Mouse (Mus musculus): Measurements from ENCODE around the gene Stx17.

The Stx17 gene

DNA sequence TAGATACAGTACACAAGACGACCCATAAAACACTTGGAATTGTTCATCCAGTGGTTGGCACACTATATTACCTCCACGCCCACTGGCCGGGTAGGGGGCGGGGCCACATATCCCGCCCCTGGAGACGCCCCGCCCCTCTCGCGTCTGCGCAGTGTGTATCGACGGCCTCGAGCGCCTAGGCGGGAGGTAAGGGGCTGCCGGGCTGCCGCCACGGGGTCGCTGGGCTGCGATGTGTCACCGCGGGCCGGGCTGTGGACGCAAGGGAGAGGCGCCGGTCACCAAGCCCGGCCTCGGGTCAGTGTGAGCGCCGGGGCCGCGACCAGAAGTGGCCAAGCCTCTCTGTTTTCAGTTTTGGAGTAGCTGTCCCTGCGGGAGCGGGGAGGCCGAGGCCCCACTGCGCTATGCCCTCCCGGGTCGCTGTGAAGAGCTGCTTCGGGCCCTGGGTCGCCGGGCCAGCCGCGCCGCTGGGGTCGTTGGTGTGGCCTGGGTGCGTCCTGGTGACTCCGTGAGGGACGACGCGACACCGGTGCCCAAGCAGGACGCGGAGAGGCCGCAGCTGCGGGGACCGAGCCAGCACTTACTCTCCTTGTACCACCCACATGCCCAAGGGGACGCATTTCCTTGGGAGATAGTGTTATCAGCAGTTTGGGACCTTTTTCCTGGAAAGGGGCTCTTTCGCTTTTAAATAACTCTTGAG lies at the start of gene Stx17:
TSS of gene Stx17 (plus strand) at position 143 of the 697 bp plus-strand sequence.
- DNase-seq (ENCODE audit: low read depth): peak; percentile 88

DNA sequence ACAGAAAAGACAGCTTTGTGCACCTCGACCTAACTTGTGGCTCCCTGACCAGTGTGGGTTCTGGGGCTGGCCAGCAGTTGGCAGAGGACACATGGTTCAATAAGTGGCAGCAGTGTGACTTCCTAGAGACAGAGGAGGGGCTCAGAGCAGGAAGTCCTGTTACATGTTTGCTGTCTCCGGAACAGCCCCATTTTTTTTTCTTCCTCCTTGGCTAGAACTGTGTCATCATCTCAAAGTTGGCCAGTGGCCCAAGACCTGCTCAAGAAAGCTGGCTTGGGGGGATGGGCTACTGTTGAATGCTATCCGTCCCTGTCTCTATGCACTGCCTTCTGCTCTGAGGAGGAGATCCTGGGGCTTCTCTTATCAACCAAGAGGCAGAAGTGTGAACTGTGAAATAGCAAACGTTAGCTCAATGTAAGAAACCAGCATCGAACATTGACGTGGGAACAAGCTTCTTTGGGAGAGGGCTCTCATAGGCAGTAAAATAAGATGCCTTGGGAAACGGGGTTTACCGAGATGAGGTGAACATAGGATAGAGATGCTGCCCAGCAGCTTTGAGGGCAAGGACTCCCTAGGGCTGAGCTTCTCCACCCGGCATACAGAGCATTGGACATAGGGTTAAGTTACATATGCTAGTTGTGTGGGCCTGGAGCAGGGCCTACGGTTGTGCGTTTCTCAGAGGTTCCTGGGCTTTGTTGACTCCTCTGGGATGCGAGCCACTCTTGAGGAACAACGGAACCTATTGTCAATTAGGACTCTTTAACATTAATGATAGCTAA lies 47.8 kb upstream of the Stx17 start:
- DNase-seq (ENCODE audit: low read depth): peak; percentile 86

DNA sequence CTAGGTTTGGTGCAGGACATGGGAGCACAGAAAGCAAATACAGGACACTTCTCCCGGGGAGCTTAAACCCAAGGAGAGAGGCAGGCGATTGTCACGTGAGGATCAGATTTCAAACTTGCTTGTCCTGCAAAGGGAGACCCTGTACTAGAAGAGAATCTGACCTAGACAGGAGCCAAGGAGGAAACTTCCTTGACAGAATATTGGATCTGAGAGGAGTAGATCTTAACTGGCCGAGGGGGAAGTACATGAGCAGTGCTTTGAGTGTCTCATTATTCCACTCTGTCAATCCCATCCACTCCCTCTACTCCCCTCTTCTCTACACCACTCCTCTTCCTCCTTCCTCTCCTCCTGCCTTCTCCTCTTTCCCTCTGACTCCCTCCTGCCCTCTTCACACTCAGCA lies 46.5 kb upstream of the Stx17 start:
- DNase-seq (ENCODE audit: low read depth): no peak

DNA sequence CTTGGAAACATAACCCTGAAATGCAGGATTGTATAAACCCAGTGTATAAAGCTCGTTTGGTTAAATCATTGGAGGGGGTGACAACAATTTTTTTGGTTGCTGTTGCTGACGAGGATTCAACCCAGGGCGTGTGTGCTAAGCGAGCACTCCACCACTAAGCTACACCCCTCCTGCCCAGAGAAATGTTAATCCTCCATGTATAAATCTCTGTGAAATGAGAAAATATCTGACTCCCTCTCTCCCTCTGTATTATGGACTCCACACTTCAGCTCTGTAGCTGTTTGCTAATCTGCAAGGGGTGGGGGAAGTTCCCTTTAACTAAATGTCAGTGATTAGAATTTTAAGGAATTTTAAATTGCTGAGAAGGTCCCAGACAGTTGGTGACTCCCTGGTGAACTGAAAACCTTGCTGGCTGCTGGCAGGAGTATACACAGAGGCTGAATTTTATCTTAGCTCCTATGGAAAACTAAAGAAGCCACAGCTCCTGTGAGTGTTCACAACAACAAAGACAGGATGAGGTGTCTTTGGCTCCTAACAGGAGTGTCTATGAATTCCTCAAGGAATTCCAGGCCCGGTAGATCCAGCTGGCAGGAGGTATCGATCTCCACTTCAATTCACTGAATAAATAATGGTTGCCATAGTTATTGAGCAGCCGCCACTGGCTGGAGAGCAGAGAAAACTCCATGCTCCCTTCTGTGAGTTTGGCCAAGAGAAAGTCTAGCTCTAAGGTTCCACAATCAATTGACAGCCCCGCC lies 45.3 kb upstream of the Stx17 start:
- no peak for DNase-seq (ENCODE audit: low read depth)

DNA sequence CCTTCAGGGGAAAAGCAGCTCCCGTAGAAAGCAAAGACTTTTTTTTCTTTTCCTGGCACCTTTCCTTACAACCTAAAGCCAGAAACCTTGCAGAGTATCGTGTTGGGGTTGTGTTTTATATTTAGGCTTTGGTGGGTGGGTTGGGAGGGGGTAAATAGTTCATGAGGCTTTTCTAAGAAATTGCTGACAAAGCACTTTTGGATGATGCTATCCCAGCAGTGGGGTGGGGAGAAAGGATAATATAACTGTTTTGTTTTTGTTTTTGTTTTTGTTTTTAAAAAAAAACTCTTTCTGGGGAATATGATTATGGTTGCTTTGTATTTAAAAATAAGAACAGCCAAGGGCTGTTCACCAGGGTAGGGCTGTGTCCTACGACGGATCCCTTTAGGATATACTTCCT lies 41.3 kb upstream of the Stx17 start:
- no peak for DNase-seq (ENCODE audit: low read depth)

DNA sequence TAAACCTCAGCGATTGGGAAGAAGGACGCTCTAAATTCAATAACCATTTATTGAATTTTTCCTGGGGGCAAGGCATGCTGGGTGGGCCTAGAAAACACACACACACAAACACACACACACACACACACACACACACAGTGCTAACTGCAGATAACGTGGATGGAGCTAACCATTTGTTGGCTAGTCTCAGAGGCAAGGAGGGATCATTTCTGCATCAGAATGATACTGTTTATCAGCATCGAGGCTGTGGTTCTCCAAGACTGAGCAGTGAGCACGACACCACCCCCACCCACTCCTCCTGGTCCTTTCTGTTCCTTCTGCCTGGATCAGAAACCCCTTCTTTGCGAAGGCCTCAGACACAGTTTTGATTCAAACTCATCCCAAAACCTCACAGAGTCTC lies 38.1 kb upstream of the Stx17 start:
- no peak for DNase-seq (ENCODE audit: low read depth)

DNA sequence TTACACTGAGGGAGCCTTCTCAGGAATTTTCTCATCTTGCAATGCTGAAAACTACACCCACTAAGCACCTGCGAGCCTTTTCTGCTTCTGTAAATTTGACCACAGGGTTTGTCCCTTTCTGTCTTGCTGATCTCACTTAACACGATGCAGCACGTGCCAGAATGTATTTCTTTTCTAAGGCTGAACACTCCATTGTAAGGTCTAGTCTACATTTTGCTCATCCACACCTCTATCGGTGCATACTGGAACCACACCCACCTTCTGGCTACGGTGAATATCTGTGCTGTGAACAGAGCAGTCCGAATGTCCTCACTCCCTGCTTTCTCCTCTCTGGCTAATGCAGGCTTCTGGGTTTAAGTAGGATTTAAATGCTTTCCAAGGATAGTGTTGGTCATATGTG lies 37.2 kb upstream of the Stx17 start:
- no peak for DNase-seq (ENCODE audit: low read depth)

DNA sequence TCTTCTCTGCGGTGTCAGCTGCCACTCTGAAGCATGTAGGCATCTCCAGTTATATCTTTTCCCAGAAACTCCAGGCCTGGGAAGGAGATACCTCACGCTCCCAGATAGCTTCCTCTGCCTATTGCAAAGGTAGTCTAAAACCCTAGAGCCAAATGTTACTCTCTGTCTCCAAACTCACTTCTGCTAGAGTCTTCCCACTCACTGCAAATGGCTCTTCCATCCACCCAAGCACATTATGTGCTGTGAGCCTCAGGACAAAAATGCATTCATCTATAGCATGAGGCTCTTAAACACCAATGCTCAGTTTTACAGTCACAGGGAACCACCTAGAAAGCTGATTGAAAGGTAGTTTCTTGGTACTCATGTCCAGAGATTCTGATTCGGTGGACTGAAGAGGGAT lies 31.5 kb upstream of the Stx17 start:
- no peak for DNase-seq (ENCODE audit: low read depth)

DNA sequence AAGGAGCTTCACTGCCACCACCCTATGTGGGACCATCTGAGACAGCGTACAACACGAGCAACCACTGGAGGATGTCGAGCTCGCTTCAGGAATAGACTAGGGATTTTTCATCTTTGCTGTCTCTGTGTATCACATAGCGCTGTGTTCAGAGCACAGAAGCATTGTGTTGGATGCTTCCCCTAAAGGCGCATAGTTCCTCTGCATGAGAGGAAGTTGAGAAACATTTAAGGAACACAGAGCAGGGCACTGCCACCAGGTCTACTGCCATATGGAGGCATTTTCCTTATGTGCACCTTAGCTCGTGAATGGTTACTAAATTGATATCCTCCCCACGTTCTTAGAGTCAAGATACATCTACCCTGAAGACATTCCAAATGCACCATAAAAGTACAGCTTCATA lies 24.5 kb upstream of the Stx17 start:
- no peak for DNase-seq (ENCODE audit: low read depth)

DNA sequence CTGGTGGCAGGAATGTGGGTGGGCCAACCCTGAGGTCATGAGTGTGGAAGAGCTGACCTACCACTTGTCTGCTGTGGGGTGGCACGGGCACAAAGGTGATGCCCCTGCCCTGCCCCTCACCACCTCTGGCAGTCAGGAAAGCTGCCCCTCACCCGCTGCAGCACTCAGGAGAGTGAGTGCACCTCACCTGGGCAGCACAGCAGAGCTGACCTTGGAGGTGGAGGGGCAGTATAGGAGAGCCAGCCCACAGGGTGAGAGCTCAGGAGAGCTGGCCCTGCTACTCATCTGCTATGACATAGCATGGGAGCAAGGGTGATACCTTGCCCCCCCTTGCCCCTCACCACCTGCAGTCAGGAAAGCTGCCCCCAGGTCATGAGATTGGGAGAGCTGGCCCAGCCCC lies 22.7 kb upstream of the Stx17 start:
- no peak for DNase-seq (ENCODE audit: low read depth)

DNA sequence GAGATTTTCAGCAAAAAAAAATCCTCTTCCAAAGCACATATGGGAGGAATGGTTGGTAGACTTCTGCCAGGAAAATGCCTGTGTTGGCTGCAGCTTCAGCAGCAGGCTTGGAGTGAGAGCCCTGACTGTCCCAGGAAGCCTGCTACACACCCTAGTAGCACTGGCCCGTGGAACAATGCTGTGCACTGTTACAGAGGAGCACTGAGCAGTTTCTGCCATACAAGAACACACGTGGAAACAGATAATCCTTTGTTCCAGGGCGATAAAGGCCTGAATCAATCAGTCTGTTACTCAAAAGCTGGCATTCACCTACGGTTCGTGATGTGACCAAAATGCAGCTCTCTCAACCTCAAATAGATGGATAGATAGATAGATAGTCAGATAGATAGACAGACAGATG lies 19.3 kb upstream of the Stx17 start:
- no peak for DNase-seq (ENCODE audit: low read depth)

DNA sequence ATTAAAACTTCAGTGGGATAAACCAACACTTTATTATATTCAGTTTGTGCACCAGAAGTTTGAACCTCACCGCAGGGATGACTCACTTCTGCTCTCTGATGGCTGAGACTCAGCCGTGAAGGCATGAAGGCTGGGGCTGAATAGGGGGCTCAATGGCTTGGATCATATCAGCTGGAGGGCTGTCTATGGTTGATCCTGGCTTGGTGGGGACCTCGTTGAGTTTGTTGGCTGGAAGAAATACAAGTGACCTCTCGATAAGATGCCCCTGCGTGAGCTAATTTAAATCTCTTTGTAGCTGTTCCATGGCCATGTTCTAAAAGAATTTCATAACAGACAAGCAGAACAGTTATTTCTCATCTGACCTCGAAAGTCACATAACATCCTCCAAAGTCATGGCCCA lies 17.6 kb upstream of the Stx17 start:
- DNase-seq (ENCODE audit: low read depth): peak; percentile 16

DNA sequence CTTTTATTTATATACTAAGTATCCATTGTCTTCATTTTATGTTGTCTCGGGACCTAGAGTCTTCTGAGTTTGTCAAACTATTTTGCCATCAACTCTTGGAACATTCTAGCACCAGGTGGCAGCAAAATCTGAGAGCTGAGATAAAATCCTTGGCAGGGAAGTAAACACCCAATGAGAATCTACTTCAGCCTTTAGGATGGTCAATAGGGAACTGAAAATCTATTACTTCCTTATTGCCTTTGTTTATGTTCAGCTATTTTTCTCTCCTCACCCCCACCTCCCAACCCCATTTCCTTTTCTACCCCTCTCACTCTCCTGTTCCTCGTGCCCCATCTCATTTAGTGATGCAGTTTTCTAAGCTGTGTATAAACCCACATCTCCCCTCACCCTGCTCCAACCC lies 16.1 kb upstream of the Stx17 start:
- no peak for DNase-seq (ENCODE audit: low read depth)

DNA sequence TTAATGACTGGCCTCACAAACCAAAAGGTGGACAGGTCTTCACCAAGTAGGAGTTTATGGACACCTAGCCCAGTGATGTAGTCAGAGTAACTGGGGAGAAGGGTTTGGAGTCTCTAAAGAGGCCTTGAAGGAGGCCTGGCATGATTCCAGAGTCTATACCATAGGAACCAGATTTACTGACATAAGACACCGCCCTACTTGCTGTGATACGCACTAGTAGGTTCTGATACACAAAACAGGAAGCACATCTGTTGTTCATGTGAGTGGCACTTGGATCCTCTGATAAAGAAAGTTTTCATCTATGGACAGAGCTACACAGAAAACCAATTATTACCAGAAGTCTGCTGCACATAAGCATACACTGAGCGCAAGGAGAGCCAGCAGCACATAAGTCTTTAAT lies 14.4 kb upstream of the Stx17 start:
- DNase-seq (ENCODE audit: low read depth): peak; percentile 36

DNA sequence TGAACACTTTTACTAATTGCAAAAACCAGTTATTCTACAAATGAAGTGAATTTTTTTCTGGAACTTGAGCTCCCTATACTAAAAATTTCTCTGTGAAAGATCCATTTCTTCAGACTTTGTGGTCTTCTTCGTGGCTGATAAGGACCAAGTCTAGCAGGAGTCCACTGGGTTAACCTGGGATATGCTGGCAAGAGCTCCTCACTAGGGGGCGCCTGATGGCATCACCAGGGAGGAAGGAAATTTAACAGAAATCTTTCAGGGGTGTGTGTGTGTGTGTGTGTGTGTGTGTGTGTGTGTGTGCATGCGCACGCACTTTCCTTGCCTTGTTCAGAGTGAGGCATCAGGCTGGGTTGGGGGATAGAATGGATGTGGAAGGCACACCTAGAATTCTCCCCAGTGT lies 8.5 kb upstream of the Stx17 start:
- DNase-seq (ENCODE audit: low read depth): peak; percentile 65

DNA sequence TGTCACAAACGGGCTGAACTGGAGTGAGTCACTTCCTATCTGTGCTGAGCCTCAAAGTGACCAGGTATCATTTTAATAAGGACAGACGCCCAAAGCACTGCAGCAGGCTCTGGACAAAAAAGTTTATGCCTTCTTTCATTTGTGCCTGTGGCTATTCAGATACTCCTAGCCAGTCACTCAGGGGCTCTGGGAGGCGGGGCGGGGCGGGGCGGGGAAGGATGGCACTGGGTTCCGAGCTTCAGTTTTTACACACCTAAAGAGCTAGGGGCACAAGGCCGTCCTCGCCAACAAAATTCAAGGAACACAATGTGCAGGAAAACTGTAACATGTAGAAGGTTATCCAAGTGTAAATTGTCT lies 321 bp upstream of the Stx17 start:
- DNase-seq (ENCODE audit: low read depth): peak; percentile 81

DNA sequence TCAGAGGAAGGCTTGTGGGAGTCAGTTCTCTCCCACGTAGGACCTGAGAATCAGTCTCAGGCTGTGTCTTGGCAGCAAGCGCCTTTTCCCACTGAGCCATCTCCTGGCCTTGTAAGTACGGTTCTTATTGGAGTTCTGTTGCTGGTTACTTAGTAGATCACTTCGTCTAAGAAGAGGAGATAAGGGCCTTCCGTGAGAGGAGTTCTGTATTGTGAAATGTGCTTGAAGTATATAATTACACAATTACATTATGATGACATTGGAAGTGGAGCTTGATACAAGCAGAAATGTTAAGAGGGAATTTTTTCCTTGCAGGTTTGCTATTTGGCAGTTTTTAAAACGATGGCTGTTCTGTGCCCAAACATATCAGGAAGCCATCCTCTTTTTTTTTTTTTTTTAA lies 5.6 kb downstream of the Stx17 start:
- peak; percentile 53 for DNase-seq (ENCODE audit: low read depth)

DNA sequence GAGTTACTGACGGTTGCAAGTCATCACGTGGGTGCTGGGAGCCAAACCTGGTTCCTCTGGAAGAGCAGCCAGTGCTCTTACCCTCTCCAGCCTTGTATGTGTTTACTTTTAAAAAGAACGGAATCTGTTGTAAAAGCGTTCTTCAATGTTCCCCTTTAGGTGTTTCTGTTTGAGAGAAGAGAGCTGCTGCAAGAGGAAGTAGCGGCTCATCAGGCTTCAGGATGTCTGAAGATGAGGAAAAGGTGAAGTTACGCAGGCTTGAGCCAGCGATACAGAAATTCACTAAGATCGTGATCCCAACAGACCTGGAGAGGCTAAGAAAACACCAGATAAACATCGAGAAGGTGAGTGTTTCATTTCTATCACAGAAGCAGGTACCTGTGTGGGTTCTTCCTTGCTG lies 6.9 kb downstream of the Stx17 start:
- DNase-seq (ENCODE audit: low read depth): no peak

DNA sequence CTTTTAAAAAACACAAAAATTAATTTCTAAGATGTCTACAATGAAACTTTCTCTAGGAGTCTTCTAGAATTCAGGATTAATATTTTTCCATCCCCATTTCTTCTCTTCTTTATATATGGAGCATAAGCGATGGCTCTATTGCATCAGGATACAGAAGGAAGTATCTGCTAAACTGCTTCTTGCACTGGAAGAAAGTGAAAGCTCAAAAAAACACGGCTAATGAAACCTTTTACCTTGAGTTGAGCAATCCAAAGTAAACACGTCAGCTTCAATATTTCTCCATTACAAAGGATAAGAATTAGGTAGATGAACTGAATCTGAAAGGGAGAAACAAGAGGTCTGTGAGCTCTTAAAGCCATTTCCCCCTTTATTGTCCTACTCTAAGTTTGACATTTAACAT lies 8.0 kb downstream of the Stx17 start:
- DNase-seq (ENCODE audit: low read depth): peak; percentile 18

DNA sequence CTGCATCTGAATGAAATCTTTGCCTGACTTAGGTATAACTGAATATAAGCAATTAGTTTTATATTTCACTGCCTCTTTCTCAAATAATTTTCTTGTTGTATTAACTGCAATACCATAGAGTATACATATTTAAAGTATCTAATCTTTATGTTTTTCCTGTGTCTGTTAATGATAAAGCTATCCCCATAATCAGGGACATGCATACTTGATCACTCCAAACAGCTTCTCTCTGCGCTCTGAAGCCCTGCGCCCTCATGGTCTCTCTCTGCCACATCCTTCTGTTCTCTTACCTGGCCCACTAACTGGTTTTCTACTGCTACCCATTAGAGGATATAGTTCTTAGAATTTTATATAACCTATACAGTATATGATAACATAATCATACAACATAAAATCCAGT lies 24.8 kb downstream of the Stx17 start:
- no peak for DNase-seq (ENCODE audit: low read depth)

DNA sequence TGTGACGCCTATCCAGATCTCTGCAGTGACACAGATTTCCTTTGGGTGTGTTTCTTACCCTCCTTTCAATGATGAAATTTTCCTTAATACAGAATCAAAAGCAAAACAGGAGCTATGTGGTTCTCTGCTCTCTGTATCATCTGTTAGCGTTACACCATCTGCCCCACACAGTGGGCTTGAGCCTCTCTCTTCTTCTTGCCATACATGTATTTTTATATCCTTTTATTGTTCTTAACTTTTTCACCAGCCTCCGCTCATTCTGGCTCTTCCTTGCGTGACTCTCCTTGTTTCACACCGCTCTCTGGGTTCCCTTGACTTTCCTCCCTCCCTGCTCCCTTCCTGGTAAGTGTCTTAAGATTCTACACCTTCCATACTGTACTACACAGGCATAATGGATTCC lies 28.5 kb downstream of the Stx17 start:
- no peak for DNase-seq (ENCODE audit: low read depth)

DNA sequence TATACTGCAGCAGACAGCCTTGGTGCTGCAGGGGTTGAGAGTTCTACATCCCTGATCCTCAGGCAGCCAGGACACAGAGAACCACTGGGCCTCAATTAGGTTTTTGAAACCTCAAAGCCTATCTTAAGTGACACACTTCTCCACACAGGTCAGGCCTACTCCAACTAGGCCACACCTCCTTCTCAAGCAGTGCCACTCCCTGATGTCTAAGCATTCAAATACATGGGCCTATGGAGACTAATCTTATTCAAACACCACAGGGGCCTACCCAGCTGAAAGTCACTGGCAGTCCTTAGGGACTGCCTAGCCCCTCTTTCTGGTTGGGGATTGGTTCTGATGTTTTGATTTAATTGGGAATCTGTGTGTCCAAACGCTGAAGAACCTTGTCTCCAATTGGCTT lies 31.1 kb downstream of the Stx17 start:
- no peak for DNase-seq (ENCODE audit: low read depth)

DNA sequence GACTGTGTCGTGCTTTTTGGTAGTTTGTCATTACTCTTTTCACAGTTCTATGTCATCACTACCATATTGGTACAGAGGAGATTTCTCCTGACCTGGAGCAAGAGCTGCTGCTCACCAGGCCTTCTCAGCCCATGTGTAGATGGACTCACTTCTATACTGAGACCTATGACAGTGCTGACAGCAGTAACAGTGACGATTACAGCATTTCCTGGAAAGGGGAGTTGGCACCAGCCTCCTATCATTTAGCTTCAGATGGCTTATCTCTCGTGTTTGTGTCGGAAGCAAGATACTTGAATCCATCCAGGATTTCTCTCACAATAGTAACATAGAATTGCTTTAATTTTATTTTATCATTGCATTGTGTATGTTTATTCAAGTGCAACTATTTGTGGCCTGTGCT lies 35.7 kb downstream of the Stx17 start:
- no peak for DNase-seq (ENCODE audit: low read depth)

Data from 416B (cell line).